Mouse (Mus musculus) hindbrain, embryonic 16.5 days (tissue): ENCODE measurements at regions not wholly inside any gene's neighbourhood (a gene's known extent, or its start where the extent isn't known, plus 50 kb on each side); places are given as distances from the start of the nearest gene placed in this dataset.

Experiments used
- ATAC-seq: fragments of 200-750 bp; cut with Nextera tagmentation; 2 replicates; pipeline ENCODE4 v1.8.0; 2017; ENCODE audit warnings: moderate TSS enrichment, moderate library complexity
- H3K27ac ChIP-seq: fragments of 300-500 bp; sonication (generic); 2 replicates; pipeline ENCODE4 v1.5.1; 2014; ENCODE audit warnings: low read depth, mild to moderate bottlenecking, control low read depth, low read length, moderate library complexity
- H3K27me3 ChIP-seq: fragments of 300-500 bp; sonication (generic); replicated peaks from 2 replicates; pipeline ENCODE4 v1.6.1; 2014; ENCODE audit warnings: low read length; ENCODE audit not compliant: control insufficient read depth, insufficient read depth
- H3K36me3 ChIP-seq: fragments of 300-500 bp; sonication (generic); 2 replicates; pipeline ENCODE4 v1.6.1; 2014; ENCODE audit warnings: mild to moderate bottlenecking, low read length, moderate library complexity, mixed read lengths; ENCODE audit not compliant: control insufficient read depth, insufficient read depth
- H3K4me1 ChIP-seq: fragments of 300-500 bp; sonication (generic); 2 replicates; pipeline ENCODE4 v1.6.1; 2014; ENCODE audit warnings: low read depth, low read length; ENCODE audit not compliant: control insufficient read depth, insufficient read depth
- H3K4me2 ChIP-seq: fragments of 300-500 bp; sonication (generic); 2 replicates; pipeline ENCODE4 v1.6.1; 2014; ENCODE audit warnings: mild to moderate bottlenecking, low read length, control low read depth, moderate library complexity
- H3K4me3 ChIP-seq: fragments of 300-500 bp; sonication (generic); 2 replicates; pipeline ENCODE4 v1.5.1; 2014; ENCODE audit warnings: mild to moderate bottlenecking, low read length, control low read depth, moderate library complexity
- H3K9ac ChIP-seq: fragments of 300-500 bp; sonication (generic); 2 replicates; pipeline ENCODE4 v1.6.1; 2014; ENCODE audit warnings: low read depth, mild to moderate bottlenecking, control low read depth, low read length, moderate library complexity
- H3K9me3 ChIP-seq: fragments of 300-500 bp; sonication (generic); 2 replicates; pipeline ENCODE4 v1.6.1; 2014; ENCODE audit warnings: mild to moderate bottlenecking, low read length, moderate library complexity; ENCODE audit not compliant: control insufficient read depth
- WGBS: fragments of 180-500 bp; shearing (Covaris S2); extraction: QIAGEN DNeasy Blood & Tissue Kit; methylation state at CpG from one replicate; pipeline ENCODE4 v1.1.7; 2014; 5-methylcytosine and 5-hydroxymethylcytosine counted together

GRCm38 (mm10) chr13:60049703-60050102 lies 127.5 kb downstream of the Gas1 start:
- Histone ChIP-seq H3K4me1 (peaks cover 12% of the 10 kb centered on the region), H3K4me3 (no peak overlapping the region), H3K36me3 (no peaks in the 10 kb centered on the region), H3K27ac (no peak overlapping the region), H3K4me2 (no peak overlapping the region), H3K9me3 (no peaks in the 10 kb centered on the region), H3K27me3 (no peaks in the 10 kb centered on the region), H3K9ac (no peak overlapping the region)
- 62% methylated on average over 3 of the region's 3 CpGs for WGBS
- no peak for ATAC-seq

GRCm38 (mm10) chr13:60047791-60048730 lies 129.1 kb downstream of the Gas1 start:
- Histone ChIP-seq H3K9ac (no peak overlapping the region), H3K4me1 (peaks cover 13% of the 10 kb centered on the region), H3K27me3 (no peaks in the 10 kb centered on the region), H3K9me3 (no peaks in the 10 kb centered on the region), H3K4me3 (no peak overlapping the region), H3K36me3 (no peaks in the 10 kb centered on the region), H3K27ac (no peak overlapping the region), H3K4me2 (no peak overlapping the region)
- no peak for ATAC-seq
- WGBS: 58% methylated on average over 9 of the region's 9 CpGs

GRCm38 (mm10) chr13:60045752-60046151 lies 131.4 kb downstream of the Gas1 start:
- no peak overlapping the region for H3K4me3 ChIP-seq
- no peak overlapping the region for H3K9ac ChIP-seq
- H3K36me3 ChIP-seq: no peaks in the 10 kb centered on the region
- peaks cover 13% of the 10 kb centered on the region for H3K4me1 ChIP-seq
- H3K27me3 ChIP-seq: no peaks in the 10 kb centered on the region
- H3K9me3 ChIP-seq: no peaks in the 10 kb centered on the region
- H3K4me2 ChIP-seq: no peak overlapping the region
- WGBS: 35% methylated on average over 4 of the region's 4 CpGs
- no peak for ATAC-seq
- H3K27ac ChIP-seq: no peak overlapping the region

- Histone ChIP-seq H3K9ac (no peak overlapping the region), H3K27ac (no peak overlapping the region), H3K27me3 (no peaks in the 10 kb centered on the region), H3K9me3 (no peaks in the 10 kb centered on the region), H3K4me3 (no peak overlapping the region), H3K4me1 (peaks cover 13% of the 10 kb centered on the region), H3K36me3 (no peaks in the 10 kb centered on the region), H3K4me2 (no peak overlapping the region)
- no peak; the same call in 1 of the 2 replicates for ATAC-seq
- WGBS: 22% methylated on average over 6 of the region's 6 CpGs
These were observed 132.3 kb downstream of the Gas1 start for GRCm38 (mm10) chr13:60044876-60045275.

- no peak overlapping the region for H3K9ac ChIP-seq
- H3K9me3 ChIP-seq: no peaks in the 10 kb centered on the region
- 79% methylated on average over 2 of the region's 2 CpGs for WGBS
- ATAC-seq: no peak
- H3K27me3 ChIP-seq: no peaks in the 10 kb centered on the region
- no peak overlapping the region for H3K27ac ChIP-seq
- no peaks in the 10 kb centered on the region for H3K36me3 ChIP-seq
- H3K4me3 ChIP-seq: no peak overlapping the region
- peaks cover 9% of the 10 kb centered on the region for H3K4me1 ChIP-seq
- no peak overlapping the region for H3K4me2 ChIP-seq
These were observed 134.7 kb downstream of the Gas1 start for GRCm38 (mm10) chr13:60042443-60042842.

- Histone ChIP-seq H3K36me3 (no peaks in the 10 kb centered on the region), H3K9me3 (no peaks in the 10 kb centered on the region), H3K27ac (no peak overlapping the region), H3K27me3 (no peaks in the 10 kb centered on the region), H3K4me1 (no peaks in the 10 kb centered on the region), H3K4me3 (no peak overlapping the region), H3K9ac (no peak overlapping the region), H3K4me2 (no peak overlapping the region)
- ATAC-seq: no peak
- WGBS: 89% methylated on average over 7 of the region's 7 CpGs
These were observed 141.5 kb downstream of the Gas1 start for GRCm38 (mm10) chr13:60035536-60036130.

GRCm38 (mm10) chr13:60033116-60033515 lies 144.0 kb downstream of the Gas1 start:
- no peak overlapping the region for H3K9ac ChIP-seq
- no peaks in the 10 kb centered on the region for H3K4me1 ChIP-seq
- ATAC-seq: no peak
- no peaks in the 10 kb centered on the region for H3K27me3 ChIP-seq
- H3K4me2 ChIP-seq: no peak overlapping the region
- H3K27ac ChIP-seq: no peak overlapping the region
- H3K9me3 ChIP-seq: no peaks in the 10 kb centered on the region
- 88% methylated on average over 2 of the region's 2 CpGs for WGBS
- H3K4me3 ChIP-seq: no peak overlapping the region
- no peaks in the 10 kb centered on the region for H3K36me3 ChIP-seq

- Histone ChIP-seq H3K27me3 (no peaks in the 10 kb centered on the region), H3K4me3 (no peak overlapping the region), H3K27ac (no peak overlapping the region), H3K36me3 (no peaks in the 10 kb centered on the region), H3K4me2 (no peak overlapping the region), H3K4me1 (no peaks in the 10 kb centered on the region), H3K9ac (no peak overlapping the region), H3K9me3 (no peaks in the 10 kb centered on the region)
- ATAC-seq: no peak
- WGBS: 91% methylated on average over 5 of the region's 5 CpGs
These were observed 144.6 kb downstream of the Gas1 start for GRCm38 (mm10) chr13:60032586-60032985.

- Histone ChIP-seq H3K4me3 (no peak overlapping the region), H3K4me2 (no peak overlapping the region)
- WGBS: 55% methylated on average over 9 of the region's 9 CpGs
These were observed 147.6 kb downstream of the Gas1 start for GRCm38 (mm10) chr13:60029591-60029990.

More at GRCm38 (mm10) chr13:60029591-60029990, 147.6 kb downstream of the Gas1 start:
- H3K27ac ChIP-seq: no peak overlapping the region
- H3K4me1 ChIP-seq: no peaks in the 10 kb centered on the region
- H3K27me3 ChIP-seq: no peaks in the 10 kb centered on the region
- no peaks in the 10 kb centered on the region for H3K9me3 ChIP-seq
- no peaks in the 10 kb centered on the region for H3K36me3 ChIP-seq
- ATAC-seq: no peak
- H3K9ac ChIP-seq: no peak overlapping the region
